Mouse (Mus musculus): Measurements from ENCODE around the gene Thada. TPM values are rescaled to one million over a fixed set of nuclear protein-coding genes. Genes with fewer than 3 reads are reported as not detected.

The Thada gene
- polyA plus RNA-seq, 1 experiment from 2014 or later = 10.8 TPM

Other genes starting within 250 kb of the Thada start
- gene Plekhh2, start 45.7 kb upstream of the Thada start, polyA plus RNA-seq (2014; fragmentation: Nextera tagmentation; extraction: Ambion mirVana) = 12.7 and 17.2 TPM in 2 replicates
- 29.6 and 31.1 TPM in 2 replicates for gene Dync2li1, start 160.3 kb upstream of the Thada start, polyA plus RNA-seq (2014; fragmentation: Nextera tagmentation; extraction: Ambion mirVana)
- gene Abcg8, start 210.1 kb upstream of the Thada start, polyA plus RNA-seq (2014; fragmentation: Nextera tagmentation; extraction: Ambion mirVana) = 0.09 TPM in 1 of 2 replicates, not detected in the other
- gene Abcg5, start 216.8 kb upstream of the Thada start, polyA plus RNA-seq (2014; fragmentation: Nextera tagmentation; extraction: Ambion mirVana) = 1.1 and 2.3 TPM in 2 replicates

Data from intestine, embryonic 14.5 days (tissue).